Mouse (Mus musculus) macrophage (primary cell): ENCODE measurements around the gene Abca8b. TPM values are rescaled to one million over a fixed set of nuclear protein-coding genes. Genes with fewer than 3 reads are reported as not detected.

Experiments
- polyA plus RNA-seq: library from polyadenylated mRNA; stranded (reverse); fragments of 250-400 nt; gene quantifications from 3 replicates; pipeline ENCODE4 v1.2.4, GENCODE M21; 2018; ENCODE audit warnings: inconsistent platforms

The Abca8b gene
- polyA plus RNA-seq, 1 experiment from 2014 or later, result 0.23 TPM

Other genes starting within 250 kb of the Abca8b start
- gene 1700012B07Rik, start 167.8 kb downstream of the Abca8b start, polyA plus RNA-seq, result not detected in 3 replicates
- gene Abca8a, start 100.1 kb upstream of the Abca8b start, polyA plus RNA-seq, result not detected in 3 replicates
- gene Abca9, start 172.4 kb upstream of the Abca8b start, polyA plus RNA-seq, result 2.6 to 5.1 TPM (median 4.1 TPM) in 3 replicates